Mouse (Mus musculus): ENCODE measurements at regions not wholly inside any gene's neighbourhood (a gene's known extent, or its start where the extent isn't known, plus 50 kb on each side); places are given as distances from the start of the nearest gene placed in this dataset.
A peak's percentile ranks its signal among the peaks of the same experiment; 100 is the strongest.

DNA sequence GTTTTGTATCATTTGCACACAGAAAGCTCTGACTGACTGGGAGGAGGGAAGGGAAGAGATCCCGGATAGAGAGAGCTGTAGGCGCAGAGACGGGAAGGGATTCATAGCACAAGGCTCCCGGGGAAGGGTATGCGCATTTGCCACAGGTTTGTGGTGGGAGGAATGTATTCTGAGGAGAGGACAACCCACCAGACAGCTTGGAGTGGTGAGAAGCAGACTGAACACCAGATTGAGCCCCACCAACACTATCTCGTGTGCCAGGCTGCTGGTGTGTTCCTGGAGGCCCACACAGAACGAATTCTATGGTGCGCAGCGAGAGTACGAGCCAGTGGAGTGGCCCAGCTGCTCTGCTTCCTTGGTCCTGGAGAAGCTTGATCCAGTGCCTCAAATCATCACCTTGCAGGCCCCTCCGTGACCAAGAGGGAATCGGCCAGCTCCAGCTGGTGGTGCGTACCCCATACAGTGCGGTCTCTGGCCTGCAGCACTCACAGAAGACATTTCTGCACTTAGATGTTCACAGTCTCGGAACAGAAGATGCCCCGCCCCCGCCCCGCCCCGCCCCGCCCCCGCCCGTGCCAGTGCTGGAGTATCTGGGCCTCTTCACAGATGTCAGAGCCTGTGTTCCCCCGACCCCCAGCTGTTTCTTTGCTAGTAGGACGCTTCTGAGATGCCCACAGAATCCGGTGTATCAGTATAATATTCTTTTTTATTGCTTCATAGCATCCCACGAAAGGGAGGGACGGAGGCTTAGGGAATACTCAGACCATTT, 92.8 kb upstream of the Tmem189 start:
- DNase-seq, result no peak

DNA sequence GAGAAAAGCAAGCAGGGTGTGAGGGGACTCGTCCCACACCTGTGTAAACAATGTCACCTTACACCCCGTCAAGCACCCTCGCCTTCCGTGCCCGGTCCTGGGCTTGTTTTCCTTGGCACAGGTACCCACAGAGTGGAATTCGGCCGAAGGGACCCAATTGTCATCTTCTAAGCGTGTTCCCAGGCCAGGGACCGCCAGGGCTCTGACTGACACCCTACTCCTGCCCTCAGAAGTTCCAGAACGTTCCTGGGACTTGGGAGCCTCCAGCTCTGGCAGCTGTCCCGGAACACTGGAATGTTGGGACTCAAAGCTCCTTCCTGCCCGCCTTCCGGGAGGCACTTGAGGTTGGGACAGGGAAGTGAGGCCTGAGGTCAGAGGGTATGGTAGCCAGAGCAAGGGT, 91.9 kb upstream of the Tmem189 start:
- DNase-seq, result peak; percentile 80

DNA sequence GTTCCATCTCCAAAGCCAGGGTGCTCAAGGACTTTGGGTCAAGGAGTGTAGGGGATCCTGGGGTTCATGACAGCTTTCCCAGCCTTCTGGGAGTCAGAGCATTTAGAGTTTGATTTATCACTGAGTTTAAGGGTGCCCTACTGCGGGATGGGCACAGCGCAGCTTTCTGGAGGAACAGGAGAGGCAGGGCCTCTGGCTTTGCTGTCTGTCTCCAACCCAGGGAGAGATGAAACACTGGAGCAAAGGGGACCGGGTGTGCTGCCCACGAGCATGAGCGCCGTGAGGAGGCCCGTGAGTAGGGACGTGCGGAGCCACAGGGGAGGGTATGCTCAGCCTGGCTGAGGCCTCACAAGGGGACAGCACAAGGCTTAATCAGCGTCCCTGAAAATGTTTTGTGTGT, 89.1 kb upstream of the Tmem189 start:
- DNase-seq, result peak; percentile 59

DNA sequence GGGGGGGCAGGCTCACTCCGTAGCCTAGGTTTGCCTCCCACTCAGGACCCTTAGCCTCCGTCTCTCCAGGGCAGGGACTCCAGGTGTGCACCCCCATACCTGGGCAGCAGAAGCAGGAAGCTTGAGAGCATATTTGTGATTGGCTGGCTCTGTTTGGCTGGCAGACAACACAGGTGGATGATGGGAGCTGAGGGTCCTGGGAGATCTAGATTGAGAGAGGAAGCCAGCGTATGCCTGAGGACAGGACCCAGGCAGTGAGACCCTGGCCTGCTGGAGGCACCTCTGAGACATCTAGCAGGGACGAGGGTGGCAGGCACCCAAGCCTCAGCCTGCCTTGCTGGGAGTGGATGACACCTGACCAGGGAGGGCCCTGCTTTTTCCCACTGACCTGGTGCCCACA, 88.6 kb upstream of the Tmem189 start:
- DNase-seq, result no peak

DNA sequence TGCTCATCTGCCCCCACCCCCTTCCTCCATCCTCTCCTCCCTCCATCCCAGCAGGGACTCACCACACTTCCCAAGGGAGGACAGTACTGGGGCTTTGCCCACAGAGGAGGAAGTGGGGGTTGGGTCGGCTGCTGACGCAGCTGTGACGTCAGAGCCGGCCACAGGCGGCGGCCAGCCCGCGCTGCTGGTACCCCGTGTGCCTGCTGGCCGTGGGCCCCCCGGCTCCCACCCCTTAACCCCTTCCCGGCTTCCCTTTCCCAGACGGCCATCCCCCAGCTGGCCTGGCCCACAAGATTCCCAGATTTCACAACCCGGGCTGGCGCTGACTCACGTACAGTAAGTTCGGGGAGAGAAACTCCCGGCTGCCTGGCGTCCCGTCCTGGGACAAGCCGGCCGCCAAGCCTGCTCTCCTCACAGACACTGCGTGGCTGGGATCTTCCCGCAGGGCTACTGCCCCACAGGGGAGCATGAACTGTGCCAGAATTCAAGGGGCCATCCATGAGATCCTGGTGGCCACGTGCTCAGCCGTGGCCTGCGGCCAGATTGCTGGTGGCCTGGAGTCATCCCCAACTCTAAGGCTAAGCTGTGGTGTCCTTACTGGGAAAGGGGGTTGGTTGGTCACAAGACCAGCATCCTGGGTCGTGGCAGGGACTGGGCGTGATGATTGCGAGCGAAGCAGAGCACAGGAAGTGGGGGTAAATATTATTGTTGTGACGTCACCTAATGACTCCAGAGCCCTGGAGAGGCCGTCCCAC, 87.9 kb upstream of the Tmem189 start:
- peak; percentile 92 for DNase-seq

DNA sequence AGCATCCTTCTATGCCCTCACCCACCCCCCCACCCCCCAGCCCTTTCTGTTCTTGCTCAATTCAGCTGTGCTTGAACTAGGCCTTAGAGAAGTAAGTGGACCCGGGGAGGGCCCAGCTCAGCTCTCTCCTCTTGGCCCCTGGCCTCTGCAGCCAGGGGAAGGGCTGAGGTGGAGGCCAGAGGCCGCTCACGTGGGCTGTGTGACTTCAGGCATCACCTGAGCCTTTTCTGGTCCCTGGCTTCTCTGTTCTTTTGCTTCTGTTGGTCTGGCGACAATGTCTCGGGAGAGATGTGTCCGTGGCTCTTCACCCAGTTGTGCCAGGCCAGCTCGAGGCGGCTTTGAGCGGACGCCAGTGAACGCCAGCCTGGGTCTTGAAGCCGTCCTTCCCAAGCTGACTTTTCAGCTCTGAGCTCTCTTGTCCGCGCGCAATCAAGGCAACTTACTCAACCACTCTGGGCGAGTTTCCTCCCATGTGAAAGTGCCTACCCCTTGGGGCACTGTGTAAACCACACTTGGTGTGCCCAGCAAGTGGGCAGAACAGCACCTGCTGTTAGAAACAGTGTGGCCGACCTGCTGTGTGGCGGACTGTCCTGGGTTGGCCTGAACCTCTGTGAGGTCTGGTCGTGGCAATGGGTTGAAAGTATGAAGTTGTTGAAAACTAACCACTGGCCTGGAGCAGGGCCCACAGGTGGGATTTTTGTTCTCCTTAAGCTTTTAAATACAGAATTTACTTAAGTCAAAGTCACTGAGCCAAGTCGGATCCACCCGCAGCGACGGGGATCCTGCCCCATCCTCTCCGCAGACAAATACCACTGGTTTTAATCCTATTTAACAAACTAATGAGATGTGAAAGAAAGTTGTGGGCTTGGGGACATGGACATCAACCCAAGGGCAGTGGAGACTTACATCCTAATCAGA, 86.9 kb upstream of the Tmem189 start:
- DNase-seq, result peak; percentile 52

DNA sequence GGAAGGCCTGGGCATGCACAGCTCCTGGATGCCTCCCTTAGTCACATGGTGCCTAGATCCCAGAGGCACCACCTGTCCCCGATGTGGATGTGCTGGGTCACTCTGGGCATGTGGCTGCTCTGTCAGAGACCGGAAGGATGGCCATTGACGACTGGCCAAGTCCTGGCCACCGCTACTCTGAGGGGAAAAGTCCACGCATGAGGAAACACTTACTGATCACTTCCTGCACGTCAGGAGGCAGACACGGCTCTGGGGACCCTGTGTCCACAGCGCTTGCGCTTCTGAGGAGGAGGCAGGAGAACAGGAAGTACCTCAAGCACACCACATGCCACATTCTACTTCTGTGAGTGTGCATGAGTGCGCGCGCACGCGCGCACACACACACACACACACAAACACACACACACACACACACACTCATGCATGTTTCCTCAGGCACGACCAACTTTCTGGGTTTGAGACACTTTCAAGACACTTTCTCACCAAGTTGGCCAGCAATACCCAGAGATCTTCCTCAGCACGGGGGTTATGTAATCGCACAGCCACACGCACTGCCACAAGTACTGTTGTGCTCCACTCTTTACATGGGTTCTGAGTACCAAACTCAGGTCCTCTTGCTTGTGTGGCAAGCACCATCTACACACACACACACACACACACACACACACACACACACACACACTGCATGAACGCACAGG, 85.7 kb upstream of the Tmem189 start:
- peak; percentile 70 for DNase-seq

DNA sequence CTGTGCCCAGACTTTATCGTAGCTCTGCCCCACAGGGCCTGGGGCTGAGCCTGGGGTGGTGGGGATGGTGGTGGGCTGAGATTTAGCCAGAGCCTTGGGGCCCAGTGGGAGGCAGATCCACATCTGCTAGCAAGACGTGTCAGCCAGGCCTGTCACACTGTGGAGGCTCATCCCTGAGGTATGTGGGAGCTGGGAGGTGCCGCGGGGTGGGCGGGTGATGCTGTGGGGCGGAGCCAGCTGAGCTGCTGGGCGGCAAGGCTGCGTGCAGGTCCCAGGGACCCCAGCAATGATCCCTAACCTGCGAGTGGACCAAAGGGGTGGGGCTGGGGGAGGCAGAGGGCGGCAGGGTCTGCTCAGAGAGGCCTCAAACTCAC, 85.2 kb upstream of the Tmem189 start:
- peak; percentile 71 for DNase-seq

DNA sequence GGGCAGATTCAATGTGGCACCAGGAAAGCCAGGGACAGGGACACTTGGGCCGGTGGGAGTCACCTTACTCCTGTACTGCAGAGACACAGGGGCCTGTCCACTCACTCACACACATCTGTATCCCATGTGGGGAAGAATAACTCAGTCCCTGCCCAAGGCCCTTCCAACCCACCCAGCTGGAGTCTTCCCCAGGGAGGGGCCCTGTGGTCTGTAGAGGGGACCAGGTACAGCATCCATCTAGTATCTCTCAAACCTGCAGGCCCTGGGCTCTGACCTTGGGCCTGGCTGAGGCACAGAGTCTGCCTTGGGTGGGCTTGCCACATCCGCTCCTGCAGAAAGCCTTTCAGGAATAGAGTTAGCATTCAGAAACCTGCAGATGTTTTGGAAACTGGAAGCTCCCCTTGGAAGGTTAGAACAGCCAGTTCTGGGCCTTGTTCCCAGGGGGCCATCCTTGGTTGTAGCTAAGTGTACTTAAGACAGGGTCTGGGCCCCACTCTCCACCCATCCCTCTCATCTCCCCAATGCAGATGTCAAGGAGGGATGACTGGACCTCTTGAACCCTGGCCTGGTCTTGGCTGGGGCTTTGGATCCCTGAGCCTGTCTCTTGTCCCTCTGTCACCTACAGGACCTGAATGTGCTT, 84.7 kb upstream of the Tmem189 start:
- DNase-seq, result no peak

DNA sequence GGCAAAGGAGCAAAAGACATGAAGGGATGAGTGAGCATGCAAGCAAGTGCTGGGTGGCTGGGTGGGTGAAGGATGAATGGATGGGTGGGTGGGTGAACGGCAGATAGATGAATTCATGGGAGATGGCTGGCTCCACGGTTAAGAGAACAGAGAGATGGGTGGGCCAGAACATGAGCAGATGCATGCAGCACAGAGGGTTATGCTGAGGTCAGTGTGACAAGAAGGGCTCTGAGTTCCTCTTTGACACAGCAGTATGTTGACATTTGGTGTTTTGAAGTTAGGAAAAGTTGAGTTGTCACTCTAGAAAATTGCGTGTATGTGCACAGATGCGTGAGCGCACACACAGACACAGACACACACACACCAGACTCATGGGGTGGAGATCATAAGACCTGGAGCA, 83.2 kb upstream of the Tmem189 start:
- no peak for DNase-seq

DNA sequence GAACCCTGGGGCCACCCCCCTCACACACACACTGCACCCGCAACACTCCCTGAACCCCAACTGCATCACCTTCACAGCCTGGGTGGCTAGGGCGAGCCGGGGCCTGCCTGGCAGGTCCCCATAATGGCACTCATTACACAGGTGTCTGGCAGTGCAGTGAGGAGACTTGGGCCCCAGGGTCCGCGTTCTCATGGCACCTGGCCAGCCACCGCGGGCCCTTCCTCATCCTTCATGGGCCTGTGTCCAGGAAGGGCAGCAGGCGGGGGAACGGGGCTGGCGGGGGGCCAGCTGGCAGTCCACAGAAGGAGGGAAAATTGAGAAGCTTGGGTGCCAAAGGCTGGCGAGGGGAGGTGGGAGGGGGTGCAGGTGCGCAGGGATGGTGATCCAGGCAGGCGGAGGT, 78.3 kb upstream of the Tmem189 start:
- peak; percentile 58 for DNase-seq

DNA sequence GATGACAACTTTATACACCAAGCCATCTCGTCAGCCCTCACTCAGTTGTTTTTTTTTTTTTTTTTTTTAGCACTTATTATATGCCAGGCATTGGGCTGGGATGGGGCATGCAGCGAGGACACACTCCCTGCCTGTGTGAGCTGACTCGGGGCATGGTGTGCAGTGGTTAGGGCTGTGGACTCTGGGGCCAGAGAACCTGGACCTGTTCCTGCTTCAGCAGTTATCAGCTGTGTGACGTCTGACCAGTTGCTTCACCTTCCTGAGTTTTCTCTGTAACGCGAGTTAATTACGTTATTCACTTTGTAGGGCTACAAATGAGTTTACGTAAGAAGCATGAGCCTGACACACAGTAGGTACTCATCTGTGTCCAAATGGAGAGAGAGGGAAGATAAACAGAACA, 77.7 kb upstream of the Tmem189 start:
- no peak for DNase-seq

DNA sequence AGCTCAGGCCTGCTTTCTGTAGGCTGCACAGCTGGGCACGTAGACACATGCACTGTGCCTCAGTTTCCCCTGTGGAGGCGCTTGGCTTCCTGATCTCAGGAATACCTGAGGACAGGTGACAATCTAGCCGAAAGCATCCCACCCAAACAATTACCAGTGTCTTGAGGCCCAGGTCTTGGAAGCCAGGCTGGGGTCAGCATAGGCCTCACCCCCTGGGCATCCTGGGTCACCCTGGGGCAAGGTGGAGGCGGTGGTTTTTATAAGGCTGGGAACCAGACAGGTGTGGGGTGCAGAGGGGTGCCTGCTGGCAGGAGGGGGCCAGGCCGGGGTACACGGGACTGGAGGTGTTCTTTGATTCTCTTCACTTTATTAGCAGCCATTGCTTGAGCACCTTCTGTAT, 76.2 kb upstream of the Tmem189 start:
- DNase-seq, result no peak

DNA sequence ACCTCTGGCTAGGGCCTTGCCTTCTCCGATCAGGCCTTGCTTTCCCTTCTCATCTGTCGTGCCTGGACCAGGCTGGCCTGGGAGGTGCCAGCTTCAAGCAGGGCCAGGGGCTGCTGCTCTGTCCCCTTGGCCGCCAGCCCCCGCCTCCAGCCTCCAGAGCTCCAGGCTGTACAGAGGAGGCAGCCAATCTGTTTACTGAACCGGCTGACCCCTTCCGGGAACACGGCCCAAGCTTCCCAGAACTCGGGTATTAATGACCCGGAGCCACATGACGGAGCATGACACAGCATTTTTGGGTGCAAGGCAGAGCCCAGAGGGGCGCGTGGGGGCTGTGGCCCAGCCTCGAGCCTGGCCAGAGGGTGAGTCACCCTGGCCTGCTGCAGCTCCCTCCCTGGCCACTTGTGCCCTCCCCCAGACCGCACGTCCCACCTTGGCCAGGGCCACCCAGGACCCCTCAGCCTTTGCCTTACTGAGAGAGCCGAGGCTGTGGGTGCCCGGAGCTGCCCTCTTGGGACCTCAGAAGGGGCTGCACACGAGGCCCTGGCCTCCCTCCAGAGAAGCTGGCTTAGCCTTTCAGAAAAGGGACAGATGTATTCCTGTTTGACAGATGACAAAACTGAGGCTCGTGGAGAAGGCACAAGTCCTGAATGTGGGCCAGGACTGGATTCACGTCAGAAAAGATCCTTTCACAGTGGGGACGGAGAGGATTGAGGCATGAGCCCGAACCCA, 75.6 kb upstream of the Tmem189 start:
- peak; percentile 91 for DNase-seq

DNA sequence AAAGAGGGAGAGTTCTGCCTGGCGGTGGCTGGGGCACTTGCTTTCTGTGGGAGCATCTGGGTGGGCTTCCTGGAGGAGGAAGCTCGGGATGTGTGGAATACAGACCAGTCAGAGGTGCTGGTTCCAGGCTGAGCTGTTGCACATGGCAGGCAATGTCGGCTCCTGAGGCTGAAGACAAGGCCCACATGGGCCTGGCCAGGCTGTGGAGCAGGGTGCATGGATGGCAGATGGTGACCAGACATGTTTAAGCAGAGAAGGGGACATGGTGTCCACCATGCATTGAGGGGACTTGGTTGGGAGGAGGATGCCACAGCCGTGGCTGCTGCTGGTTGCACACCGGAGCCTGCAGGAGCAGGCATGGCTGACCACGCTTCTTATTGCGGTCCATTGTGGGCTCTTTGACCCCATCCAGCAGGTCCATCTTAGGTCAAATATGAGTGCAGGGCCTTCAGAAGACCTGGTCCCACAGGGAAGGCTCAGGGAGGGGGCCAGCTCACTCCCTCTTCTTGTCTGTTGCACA, 74.3 kb upstream of the Tmem189 start:
- no peak for DNase-seq

DNA sequence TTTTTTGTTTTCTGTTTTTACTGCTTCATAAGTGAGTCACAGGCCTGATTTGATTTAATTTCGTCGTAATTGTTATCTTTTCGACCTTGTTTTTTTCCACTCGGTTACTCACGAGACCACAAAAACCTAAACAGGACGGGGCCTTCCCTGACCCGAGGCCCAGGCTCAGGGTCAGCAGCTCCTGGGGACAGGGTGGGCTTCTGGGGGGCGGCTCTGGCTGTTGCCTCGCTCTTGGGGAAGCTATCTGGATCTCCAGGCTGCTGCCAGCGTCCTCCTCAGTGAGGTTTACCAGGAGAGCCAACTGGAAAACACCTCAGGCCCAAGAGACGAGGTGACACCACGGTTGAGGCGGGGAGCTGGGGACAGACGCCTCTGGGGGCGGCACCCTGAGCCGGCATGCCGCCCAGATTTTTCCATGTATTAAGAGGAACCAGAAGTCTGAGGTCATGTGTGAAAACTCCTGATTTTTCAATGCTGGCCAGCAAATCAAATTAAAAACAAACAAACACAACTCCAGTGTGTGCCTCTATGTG, 71.8 kb upstream of the Tmem189 start:
- peak; percentile 68 for DNase-seq

DNA sequence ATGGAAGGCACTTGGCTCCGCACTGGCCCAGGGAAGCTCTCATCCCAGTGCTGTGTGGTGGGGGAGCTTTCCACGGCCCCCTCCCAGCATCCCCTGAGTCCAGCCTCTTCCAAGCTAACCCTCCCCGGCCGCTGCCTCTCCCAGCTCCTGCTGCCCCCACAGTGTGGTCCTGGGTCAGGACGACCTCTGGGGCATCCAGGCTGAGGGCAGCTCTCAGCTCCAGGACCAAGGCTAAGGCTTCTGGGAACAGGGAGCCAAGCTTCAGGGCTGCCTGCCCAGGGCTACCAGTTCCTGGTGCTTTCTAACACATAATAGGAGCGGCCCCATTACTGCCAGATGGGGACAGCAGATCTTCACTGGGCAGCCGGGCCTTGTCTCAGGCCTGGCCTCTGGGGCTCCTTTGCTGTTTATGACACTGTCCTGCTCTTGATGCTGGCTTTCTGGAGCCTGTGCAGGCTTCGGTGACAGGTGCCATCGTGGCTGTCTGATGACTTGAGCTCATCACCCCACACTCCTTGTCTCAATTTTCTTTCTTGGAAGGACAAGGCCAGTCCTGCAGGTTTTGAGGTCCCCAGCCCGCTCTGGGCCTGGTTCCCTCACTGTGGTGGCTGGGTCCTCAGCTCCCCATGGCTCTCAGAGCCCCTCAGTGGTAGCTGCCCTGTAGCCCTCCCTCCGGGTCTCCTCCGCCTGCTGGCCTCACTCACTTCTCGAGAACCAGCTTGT, 71.2 kb upstream of the Tmem189 start:
- DNase-seq, result peak; percentile 51

DNA sequence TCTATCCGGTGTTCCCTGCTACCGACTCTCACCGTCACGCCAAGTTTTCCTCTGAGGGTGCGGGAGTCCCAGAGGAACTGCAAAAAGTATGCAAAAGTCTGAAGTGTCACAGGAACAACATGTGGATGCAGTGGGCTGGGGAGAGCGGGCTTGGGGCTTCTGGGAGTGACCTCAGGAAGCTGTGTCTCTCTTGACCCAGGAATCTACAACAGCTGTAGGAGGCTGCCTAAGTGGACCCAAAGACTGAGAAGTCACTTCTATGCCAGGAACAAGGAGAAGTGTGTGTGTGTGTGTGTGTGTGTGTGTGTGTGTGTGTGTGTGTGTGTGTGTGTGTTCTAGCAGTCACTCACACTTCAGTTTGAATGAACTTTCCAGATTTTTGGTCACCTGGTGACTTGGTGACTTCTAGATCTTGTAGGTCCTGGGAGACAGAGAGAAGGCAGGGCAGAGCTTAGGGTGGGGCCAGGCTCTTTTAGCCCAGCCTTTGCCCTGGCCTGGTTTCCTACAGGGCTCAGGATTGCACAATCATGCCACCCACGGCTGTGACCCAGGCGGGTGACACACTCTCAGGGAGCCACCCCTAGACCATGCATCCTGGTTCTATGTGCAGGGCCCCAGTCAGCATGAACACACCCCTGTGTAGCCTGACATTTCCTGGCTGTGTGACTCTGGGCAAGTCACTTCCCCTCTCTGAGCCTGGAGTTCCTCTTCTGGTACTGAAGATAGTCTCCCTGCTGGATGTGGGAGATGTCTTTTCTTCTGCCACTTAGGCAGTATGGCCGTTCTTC, 70.2 kb upstream of the Tmem189 start:
- DNase-seq, result peak; percentile 84
